Mouse (Mus musculus): ENCODE results near the gene Ccdc69. TPM values are rescaled to one million over a fixed set of nuclear protein-coding genes. Genes with fewer than 3 reads are reported as not detected.

Gene Ccdc69
- total RNA-seq (2014; rRNA removed) (0.33 and 2.2 TPM in 2 replicates), polyA plus RNA-seq (2015; fragmentation: Nextera tagmentation; extraction: Ambion mirVana) (0.39 and 0.52 TPM in 2 replicates)

DNA sequence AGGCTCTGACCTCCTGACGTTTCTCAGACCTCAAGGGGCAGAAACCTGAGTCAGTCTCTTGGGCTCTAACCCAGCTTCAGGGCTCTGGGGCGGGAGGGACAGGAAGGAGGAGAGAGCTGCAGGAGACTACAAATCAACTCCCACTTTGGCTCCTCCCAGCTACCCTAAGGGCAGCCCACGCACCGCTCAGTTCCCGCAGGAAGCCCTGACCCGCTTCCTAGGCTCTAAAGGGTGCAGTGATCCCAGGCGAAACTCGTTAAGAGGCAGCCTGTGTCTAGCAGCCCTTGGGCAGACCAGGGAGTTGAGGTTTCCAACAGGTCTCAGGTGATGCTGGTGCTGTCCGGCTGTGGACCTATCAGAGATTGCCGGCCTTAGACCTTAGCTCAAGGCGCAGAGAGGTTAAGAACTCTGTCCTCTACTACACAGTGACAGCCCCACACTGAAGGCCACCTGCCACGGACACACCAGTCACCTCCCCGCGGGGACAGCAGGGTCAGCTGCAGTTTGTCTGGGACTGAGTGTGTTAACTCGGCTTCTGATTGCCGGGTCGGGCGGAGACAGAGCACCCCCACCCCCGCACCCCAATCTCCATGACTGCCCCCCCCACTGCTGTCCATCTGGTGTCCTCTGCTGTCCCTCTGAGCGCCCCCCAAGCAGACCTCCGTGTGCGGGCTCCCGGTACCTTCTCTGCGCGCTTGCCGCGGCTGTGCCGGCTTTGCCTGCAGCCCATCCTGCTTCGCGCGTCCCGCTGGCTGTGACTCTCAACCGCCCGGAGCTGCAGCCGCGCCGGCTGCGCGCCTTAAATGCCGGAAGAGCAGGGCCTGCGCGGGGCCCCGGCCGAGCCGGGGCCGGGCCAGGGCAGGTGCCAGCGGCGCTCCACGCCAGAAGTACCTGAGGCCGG, at the start of gene Ccdc69:
TSS of gene Ccdc69 (minus strand) at position 801 of the 901 bp plus-strand sequence.
- Histone ChIP-seq H3K27ac (ENCODE audit: low read depth, low read length) (no peak within 1 kb of the TSS), H3K4me1 (ENCODE audit: insufficient read depth, low read length) (peaks cover 5% of the 10 kb centered on the region), H3K9ac (replicated peaks; ENCODE audit: low read length, poor library complexity, severe bottlenecking) (peak within 1 kb of the TSS; percentile 51; the same call in 1 of the 2 replicates), H3K4me2 (ENCODE audit: low read depth, low read length, poor library complexity, severe bottlenecking) (peak within 1 kb of the TSS; percentile 91), H3K9me3 (ENCODE audit: low read length) (no peaks in the 10 kb centered on the region), H3K27me3 (ENCODE audit: insufficient read depth, low read length) (no peaks in the 10 kb centered on the region), H3K4me3 (ENCODE audit: low read depth, low read length) (peak within 1 kb of the TSS; percentile 41), H3K36me3 (ENCODE audit: insufficient read depth, low read length) (no peaks in the 10 kb centered on the region)
- 0 out of 2 replicates have a peak, but pooled peaks have one; percentile 13 for ATAC-seq (ENCODE audit: low FRiP score)
- no peak for TF ChIP-seq CTCF (IDR thresholded peaks at IDR 0.05)
- WGBS, result under 1% methylated on average over 49 of the region's 50 CpGs
- DNase-seq (ENCODE audit: low spot score), result peak; percentile 24

DNA sequence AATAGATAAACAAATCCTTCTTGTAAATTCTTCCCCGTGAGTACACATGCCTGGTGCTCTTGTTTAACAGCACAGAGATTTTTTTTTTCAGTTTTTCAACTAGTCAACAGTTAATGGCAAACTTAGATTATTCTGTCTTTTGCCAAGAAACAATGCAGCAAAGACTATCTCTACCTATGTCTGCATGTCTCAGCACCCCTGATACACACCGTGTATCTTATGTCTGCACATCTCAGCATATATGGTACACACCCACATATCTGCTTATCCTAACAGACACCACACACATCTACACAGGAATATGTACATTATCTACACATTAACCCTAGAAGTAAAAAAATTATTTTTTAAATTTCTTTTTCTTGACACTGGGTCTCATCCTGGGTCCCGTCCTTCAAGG, 48.7 kb upstream of the Ccdc69 start:
- Histone ChIP-seq H3K36me3 (ENCODE audit: insufficient read depth, low read length) (no peaks in the 10 kb centered on the region), H3K27ac (ENCODE audit: low read depth, low read length) (no peak overlapping the region), H3K9me3 (ENCODE audit: low read length) (no peaks in the 10 kb centered on the region), H3K9ac (replicated peaks; ENCODE audit: low read length, poor library complexity, severe bottlenecking) (no peak overlapping the region), H3K4me3 (ENCODE audit: low read depth, low read length) (no peak overlapping the region), H3K4me2 (ENCODE audit: low read depth, low read length, poor library complexity, severe bottlenecking) (no peak overlapping the region), H3K27me3 (ENCODE audit: insufficient read depth, low read length) (no peaks in the 10 kb centered on the region), H3K4me1 (ENCODE audit: insufficient read depth, low read length) (no peaks in the 10 kb centered on the region; the same call in 1 of the 2 replicates)
- WGBS, result 80% methylated on average over 3 of the region's 3 CpGs
- no peak for TF ChIP-seq CTCF (IDR thresholded peaks at IDR 0.05)
- no peak for ATAC-seq (ENCODE audit: low FRiP score)
- no peak for DNase-seq (ENCODE audit: low spot score)

DNA sequence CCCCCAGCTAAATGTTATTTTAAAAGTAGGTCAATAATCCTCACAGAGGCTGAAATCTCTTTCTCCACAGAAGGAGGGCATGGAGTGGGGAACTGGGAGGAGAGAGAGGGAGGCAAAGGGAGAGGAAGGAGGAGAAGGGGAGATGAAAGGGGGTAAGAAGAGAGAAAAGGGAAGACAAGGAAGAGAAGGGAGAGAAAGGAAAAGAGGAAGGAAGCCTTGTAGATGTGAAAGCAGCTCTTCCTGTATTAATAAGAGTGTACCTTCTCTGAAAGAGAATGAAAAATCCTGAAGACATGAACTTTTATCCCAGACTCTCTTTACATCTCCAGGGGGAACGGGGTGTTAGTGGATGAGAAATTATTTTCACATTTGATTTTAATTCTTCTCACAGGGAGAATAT, 43.5 kb upstream of the Ccdc69 start:
- Histone ChIP-seq H3K9ac (replicated peaks; ENCODE audit: low read length, poor library complexity, severe bottlenecking) (no peak overlapping the region), H3K4me2 (ENCODE audit: low read depth, low read length, poor library complexity, severe bottlenecking) (no peak overlapping the region), H3K4me3 (ENCODE audit: low read depth, low read length) (no peak overlapping the region), H3K27me3 (ENCODE audit: insufficient read depth, low read length) (no peaks in the 10 kb centered on the region), H3K4me1 (ENCODE audit: insufficient read depth, low read length) (peaks cover 3% of the 10 kb centered on the region; the same call in 1 of the 2 replicates), H3K9me3 (ENCODE audit: low read length) (no peaks in the 10 kb centered on the region), H3K27ac (ENCODE audit: low read depth, low read length) (peak overlapping the region; percentile 69), H3K36me3 (ENCODE audit: insufficient read depth, low read length) (no peaks in the 10 kb centered on the region)
- DNase-seq (ENCODE audit: low spot score), result no peak
- WGBS, result 94% methylated on average over 1 of the region's 1 CpGs
- no peak for ATAC-seq (ENCODE audit: low FRiP score)
- no peak for TF ChIP-seq CTCF (IDR thresholded peaks at IDR 0.05)

DNA sequence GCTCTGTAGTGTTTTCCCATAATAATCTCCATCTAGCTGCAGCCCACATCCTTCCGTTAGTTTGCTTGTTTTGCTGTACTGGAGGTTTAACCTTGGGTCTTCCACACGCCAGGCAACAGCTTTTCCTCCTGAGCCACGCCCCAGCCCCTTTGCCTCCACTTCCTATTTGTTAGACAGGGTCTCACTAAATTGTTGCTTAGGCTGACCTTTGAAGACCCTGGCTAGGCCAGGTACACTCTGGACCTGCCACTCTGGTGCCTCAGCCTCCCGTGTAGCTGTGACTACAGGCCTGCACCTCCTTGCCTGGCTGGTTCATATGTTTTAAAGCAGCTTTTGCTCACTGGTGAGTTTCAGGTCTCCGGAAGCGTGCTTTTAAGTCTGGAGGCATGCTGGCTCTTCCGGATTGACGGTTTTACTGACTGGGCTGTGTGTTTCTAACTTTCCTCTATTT, 42.9 kb upstream of the Ccdc69 start:
- no peak for ATAC-seq (ENCODE audit: low FRiP score)
- H3K4me3 ChIP-seq (ENCODE audit: low read depth, low read length), result no peak overlapping the region
- H3K36me3 ChIP-seq (ENCODE audit: insufficient read depth, low read length), result no peaks in the 10 kb centered on the region
- no peaks in the 10 kb centered on the region for H3K9me3 ChIP-seq (ENCODE audit: low read length)
- H3K4me2 ChIP-seq (ENCODE audit: low read depth, low read length, poor library complexity, severe bottlenecking), result no peak overlapping the region
- 61% methylated on average over 8 of the region's 8 CpGs for WGBS
- H3K27me3 ChIP-seq (ENCODE audit: insufficient read depth, low read length), result no peaks in the 10 kb centered on the region
- no peak overlapping the region for H3K9ac ChIP-seq (replicated peaks; ENCODE audit: low read length, poor library complexity, severe bottlenecking)
- DNase-seq (ENCODE audit: low spot score), result no peak
- peaks cover 3% of the 10 kb centered on the region; the same call in 1 of the 2 replicates for H3K4me1 ChIP-seq (ENCODE audit: insufficient read depth, low read length)
- no peak for TF ChIP-seq CTCF (IDR thresholded peaks at IDR 0.05)
- H3K27ac ChIP-seq (ENCODE audit: low read depth, low read length), result peak overlapping the region; percentile 69

DNA sequence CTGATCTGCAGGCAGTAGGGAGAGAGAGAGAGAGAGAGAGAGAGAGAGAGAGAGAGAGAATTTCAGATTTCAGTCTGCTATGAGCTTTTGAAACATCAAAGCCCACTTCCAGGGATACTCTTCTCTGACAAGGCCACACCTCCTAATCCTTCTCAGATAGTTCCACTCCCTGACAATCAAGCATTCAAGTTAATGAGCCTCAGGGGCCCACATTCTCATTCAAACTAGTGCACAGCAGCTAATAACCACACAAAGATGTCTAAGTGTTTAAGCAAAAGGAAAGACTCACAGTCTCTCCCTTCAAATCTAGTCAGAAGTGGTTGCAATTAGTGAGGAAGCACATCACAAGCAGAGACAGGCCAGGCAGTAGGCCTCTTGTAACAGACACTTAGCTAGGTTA, 42.3 kb upstream of the Ccdc69 start:
- H3K27me3 ChIP-seq (ENCODE audit: insufficient read depth, low read length), result no peaks in the 10 kb centered on the region
- no peak for TF ChIP-seq CTCF (IDR thresholded peaks at IDR 0.05)
- peaks cover 3% of the 10 kb centered on the region; the same call in 1 of the 2 replicates for H3K4me1 ChIP-seq (ENCODE audit: insufficient read depth, low read length)
- DNase-seq (ENCODE audit: low spot score) (no peak), ATAC-seq (ENCODE audit: low FRiP score) (no peak)
- H3K9ac ChIP-seq (replicated peaks; ENCODE audit: low read length, poor library complexity, severe bottlenecking), result no peak overlapping the region
- H3K9me3 ChIP-seq (ENCODE audit: low read length), result no peaks in the 10 kb centered on the region
- no peak overlapping the region for H3K4me2 ChIP-seq (ENCODE audit: low read depth, low read length, poor library complexity, severe bottlenecking)
- peak overlapping the region; percentile 69; the same call in 1 of the 2 replicates for H3K27ac ChIP-seq (ENCODE audit: low read depth, low read length)
- no peak overlapping the region for H3K4me3 ChIP-seq (ENCODE audit: low read depth, low read length)
- no peaks in the 10 kb centered on the region for H3K36me3 ChIP-seq (ENCODE audit: insufficient read depth, low read length)

DNA sequence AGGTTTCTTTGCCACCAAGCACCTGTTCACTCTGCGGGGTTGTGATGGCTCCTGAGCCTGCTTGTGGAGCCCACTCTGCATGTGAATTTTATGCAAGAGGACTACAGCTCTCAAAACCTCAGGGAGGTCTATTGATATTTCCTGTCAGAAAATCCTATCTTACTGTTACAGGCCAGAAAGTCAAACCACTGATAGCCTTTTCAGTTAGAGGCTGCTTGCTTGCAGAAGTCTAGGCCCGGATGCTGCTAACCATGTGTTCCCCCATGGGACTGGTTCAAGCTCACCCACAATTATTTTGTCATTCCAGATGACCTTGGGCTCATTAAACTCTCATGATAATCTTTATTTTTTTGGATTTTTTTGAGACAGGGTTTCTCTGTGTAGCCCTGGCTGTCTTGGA, 39.1 kb upstream of the Ccdc69 start:
- no peak for ATAC-seq (ENCODE audit: low FRiP score)
- 88% methylated on average over 2 of the region's 2 CpGs for WGBS
- no peak for TF ChIP-seq CTCF (IDR thresholded peaks at IDR 0.05)

More for the DNA sequence above, 39.1 kb upstream of the Ccdc69 start:
- no peaks in the 10 kb centered on the region for H3K9me3 ChIP-seq (ENCODE audit: low read length)
- H3K27me3 ChIP-seq (ENCODE audit: insufficient read depth, low read length), result no peaks in the 10 kb centered on the region
- no peak overlapping the region for H3K27ac ChIP-seq (ENCODE audit: low read depth, low read length)
- no peak overlapping the region for H3K4me3 ChIP-seq (ENCODE audit: low read depth, low read length)
- no peaks in the 10 kb centered on the region for H3K36me3 ChIP-seq (ENCODE audit: insufficient read depth, low read length)
- DNase-seq (ENCODE audit: low spot score), result no peak
- no peak overlapping the region for H3K9ac ChIP-seq (replicated peaks; ENCODE audit: low read length, poor library complexity, severe bottlenecking)
- no peak overlapping the region for H3K4me2 ChIP-seq (ENCODE audit: low read depth, low read length, poor library complexity, severe bottlenecking)
- H3K4me1 ChIP-seq (ENCODE audit: insufficient read depth, low read length), result peaks cover 3% of the 10 kb centered on the region; the same call in 1 of the 2 replicates

All from midbrain, postnatal 0 days (tissue).